Mouse (Mus musculus) liver, embryonic 14.5 days (tissue): Measurements from ENCODE around the gene Palld. TPM values are rescaled to one million over a fixed set of nuclear protein-coding genes. Genes with fewer than 3 reads are reported as not detected.

Experiments
- ATAC-seq: fragments of 200-750 bp; cut with Nextera tagmentation; 2 replicates; pipeline ENCODE4 v1.8.0; 2017; ENCODE audit warnings: moderate number of reproducible peaks, mild to moderate bottlenecking, moderate library complexity; ENCODE audit not compliant: insufficient read depth
- DNase-seq, 3 experiments: peaks; one replicate each; pipeline ENCODE4 v3.0.0-alpha.2; 2012 to 2013; ENCODE audit warnings: low read depth in 3 of 3, low spot score in 3 of 3
- H3K27ac ChIP-seq: fragments of 300-500 bp; sonication (generic); 2 replicates; pipeline ENCODE4 v1.5.1; 2014; ENCODE audit warnings: moderate library complexity, mild to moderate bottlenecking, control low read depth, inconsistent platforms
- H3K27me3 ChIP-seq: fragments of 300-500 bp; sonication (generic); 2 replicates; pipeline ENCODE4 v1.6.1; 2014; ENCODE audit warnings: mild to moderate bottlenecking, low read length, moderate library complexity; ENCODE audit not compliant: control insufficient read depth, insufficient read depth
- H3K36me3 ChIP-seq: fragments of 300-500 bp; sonication (generic); replicated peaks from 2 replicates; pipeline ENCODE4 v1.6.1; 2014; ENCODE audit warnings: low read depth; ENCODE audit not compliant: control insufficient read depth, insufficient read depth
- H3K4me1 ChIP-seq, 2 experiments: fragments of 200-500 bp in 1 of 2; fragments of 300-500 bp in 1 of 2; sonication (generic) in 1 of 2; replicated peaks; 2 replicates each; pipeline ENCODE4 v1.6.1; 2012 to 2014; ENCODE audit warnings: antibody characterized with exemption in 1 of 2, inconsistent platforms in 1 of 2, low read length in 1 of 2; ENCODE audit not compliant: control insufficient read depth in 2 of 2, insufficient read depth in 2 of 2
- H3K4me2 ChIP-seq: fragments of 300-500 bp; sonication (generic); 2 replicates; pipeline ENCODE4 v1.6.1; 2014; ENCODE audit warnings: low read depth, mild to moderate bottlenecking, control low read depth, moderate library complexity
- H3K4me3 ChIP-seq, 2 experiments: fragments of 200-500 bp in 1 of 2; fragments of 300-500 bp in 1 of 2; sonication (generic) in 1 of 2; 2 replicates each; pipeline ENCODE4 v1.5.1; 2012 to 2014; ENCODE audit warnings: low read depth in 2 of 2, low read length in 2 of 2, mild to moderate bottlenecking in 2 of 2, control low read depth in 1 of 2, inconsistent platforms in 1 of 2, moderate library complexity in 1 of 2; ENCODE audit not compliant: insufficient read depth in 1 of 2
- H3K9ac ChIP-seq: fragments of 300-500 bp; sonication (generic); replicated peaks from 2 replicates; pipeline ENCODE4 v1.6.1; 2014; ENCODE audit warnings: mild to moderate bottlenecking, control low read depth, moderate library complexity
- H3K9me3 ChIP-seq: fragments of 300-500 bp; sonication (generic); 2 replicates; pipeline ENCODE4 v1.6.1; 2016; ENCODE audit warnings: low read length, mixed read lengths; ENCODE audit not compliant: control insufficient read depth
- CTCF ChIP-seq: IDR thresholded peaks from 2 replicates; pipeline ENCODE4 v1.5.1; 2016; ENCODE audit warnings: antibody characterized with exemption, low read depth, control low read depth
- EP300 ChIP-seq: IDR thresholded peaks from 2 replicates; pipeline ENCODE4 v1.6.1; 2016; ENCODE audit warnings: antibody characterized with exemption, low read depth
- WGBS: fragments of 180-500 bp; shearing (Covaris S2); extraction: QIAGEN DNeasy Blood & Tissue Kit; methylation state at CpG from one replicate; pipeline ENCODE4 v1.1.7; 2014; ENCODE audit not compliant: insufficient replicate concordance; 5-methylcytosine and 5-hydroxymethylcytosine counted together
- polyA plus RNA-seq, 2 experiments: library from polyadenylated mRNA; depleted of rRNA in 1 of 2; stranded (reverse) in 1 of 2; unstranded in 1 of 2; fragments of >200 nt; fragmentation: Nextera tagmentation in 1 of 2; extraction: Ambion mirVana in 1 of 2; gene quantifications; 2 replicates each; pipeline versions ENCODE4 v1.2.1 to v1.2.3; 2012 to 2014

Palld gene
- polyA plus RNA-seq, 2 experiments = 1.8 to 2.9 TPM

GRCm38 (mm10) chr8:61868481-61868880, 34.0 kb downstream of the Palld start:
- no peaks in the 10 kb centered on the region for H3K27me3 ChIP-seq
- no peak overlapping the region for H3K27ac ChIP-seq
- WGBS = 66% methylated on average over 3 of the region's 3 CpGs
- H3K9me3 ChIP-seq = no peaks in the 10 kb centered on the region
- H3K36me3 ChIP-seq = no peaks in the 10 kb centered on the region
- no peak overlapping the region for H3K9ac ChIP-seq
- no peaks in the 10 kb centered on the region for H3K4me1 ChIP-seq
- H3K4me2 ChIP-seq = no peak overlapping the region
- TF ChIP-seq EP300 (no peak), CTCF (no peak)
- DNase-seq (no peak), ATAC-seq (no peak)
- no peak overlapping the region for H3K4me3 ChIP-seq

- no peaks in the 10 kb centered on the region for H3K4me1 ChIP-seq
- ATAC-seq (no peak), DNase-seq (no peak)
- H3K9ac ChIP-seq = no peak overlapping the region
- 63% methylated on average over 1 of the region's 1 CpGs for WGBS
- no peaks in the 10 kb centered on the region for H3K36me3 ChIP-seq
- no peak overlapping the region for H3K4me3 ChIP-seq
- H3K9me3 ChIP-seq = no peaks in the 10 kb centered on the region
- H3K4me2 ChIP-seq = no peak overlapping the region
- no peak overlapping the region for H3K27ac ChIP-seq
- H3K27me3 ChIP-seq = no peaks in the 10 kb centered on the region
- TF ChIP-seq EP300 (no peak), CTCF (no peak)
Measured at GRCm38 (mm10) chr8:61866920-61867319, 35.6 kb downstream of the Palld start.

GRCm38 (mm10) chr8:61865365-61865764, 37.1 kb downstream of the Palld start:
- Histone ChIP-seq H3K4me3 (no peak overlapping the region), H3K36me3 (no peaks in the 10 kb centered on the region), H3K4me2 (no peak overlapping the region), H3K27me3 (no peaks in the 10 kb centered on the region), H3K9ac (no peak overlapping the region), H3K9me3 (no peaks in the 10 kb centered on the region), H3K27ac (no peak overlapping the region), H3K4me1 (no peaks in the 10 kb centered on the region)
- DNase-seq (no peak), ATAC-seq (no peak)
- no peak for TF ChIP-seq CTCF
- no peak for TF ChIP-seq EP300
- 69% methylated on average over 7 of the region's 7 CpGs for WGBS

DNA sequence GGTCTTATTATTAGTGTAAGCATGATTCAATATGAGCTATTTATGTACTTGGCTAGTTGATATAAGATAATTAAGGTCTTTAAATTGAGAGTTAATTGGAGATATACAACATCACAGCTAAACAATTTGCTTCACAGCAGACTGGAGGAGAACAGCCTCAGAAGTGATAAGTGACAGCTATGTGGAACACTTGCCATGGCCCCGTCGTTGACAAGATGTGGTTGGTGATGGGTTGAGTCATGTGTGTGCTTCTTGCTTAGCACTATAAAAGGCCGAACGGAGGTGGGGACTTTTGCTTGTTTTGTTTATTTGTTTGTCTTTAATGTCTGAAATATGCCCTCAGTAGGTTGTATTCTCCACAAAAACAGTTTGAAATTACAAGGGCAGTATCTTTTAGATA, 51.2 kb downstream of the Palld start:
- no peak for TF ChIP-seq EP300
- no peak for TF ChIP-seq CTCF
- Histone ChIP-seq H3K4me2 (no peak overlapping the region), H3K4me3 (no peak overlapping the region), H3K36me3 (no peaks in the 10 kb centered on the region), H3K9me3 (no peaks in the 10 kb centered on the region), H3K9ac (no peak overlapping the region), H3K4me1 (no peaks in the 10 kb centered on the region), H3K27ac (no peak overlapping the region), H3K27me3 (no peaks in the 10 kb centered on the region)
- ATAC-seq (no peak), DNase-seq (no peak)
- 48% methylated on average over 4 of the region's 4 CpGs for WGBS

GRCm38 (mm10) chr8:61848581-61849162, 53.8 kb downstream of the Palld start:
- no peak for TF ChIP-seq EP300
- TF ChIP-seq CTCF = no peak
- 54% methylated on average over 7 of the region's 7 CpGs for WGBS
- DNase-seq = no peak

More at GRCm38 (mm10) chr8:61848581-61849162, 53.8 kb downstream of the Palld start:
- H3K9ac ChIP-seq = no peak overlapping the region
- H3K4me2 ChIP-seq = no peak overlapping the region
- H3K4me3 ChIP-seq = no peak overlapping the region
- no peak overlapping the region for H3K27ac ChIP-seq
- no peaks in the 10 kb centered on the region for H3K9me3 ChIP-seq
- no peaks in the 10 kb centered on the region for H3K4me1 ChIP-seq
- ATAC-seq = no peak
- no peaks in the 10 kb centered on the region for H3K27me3 ChIP-seq
- H3K36me3 ChIP-seq = no peaks in the 10 kb centered on the region
